Mouse (Mus musculus) c-Kit-negative CD71-positive TER-119-positive erythroid progenitor cells, embryonic 14.5 days (primary cell): Measurements from ENCODE around the gene Pitpnm1.

Experiments
- DNase-seq: peaks from one replicate; pipeline ENCODE4 v3.0.0-alpha.2; 2013; ENCODE audit warnings: low read depth, low spot score

Pitpnm1 gene

DNA sequence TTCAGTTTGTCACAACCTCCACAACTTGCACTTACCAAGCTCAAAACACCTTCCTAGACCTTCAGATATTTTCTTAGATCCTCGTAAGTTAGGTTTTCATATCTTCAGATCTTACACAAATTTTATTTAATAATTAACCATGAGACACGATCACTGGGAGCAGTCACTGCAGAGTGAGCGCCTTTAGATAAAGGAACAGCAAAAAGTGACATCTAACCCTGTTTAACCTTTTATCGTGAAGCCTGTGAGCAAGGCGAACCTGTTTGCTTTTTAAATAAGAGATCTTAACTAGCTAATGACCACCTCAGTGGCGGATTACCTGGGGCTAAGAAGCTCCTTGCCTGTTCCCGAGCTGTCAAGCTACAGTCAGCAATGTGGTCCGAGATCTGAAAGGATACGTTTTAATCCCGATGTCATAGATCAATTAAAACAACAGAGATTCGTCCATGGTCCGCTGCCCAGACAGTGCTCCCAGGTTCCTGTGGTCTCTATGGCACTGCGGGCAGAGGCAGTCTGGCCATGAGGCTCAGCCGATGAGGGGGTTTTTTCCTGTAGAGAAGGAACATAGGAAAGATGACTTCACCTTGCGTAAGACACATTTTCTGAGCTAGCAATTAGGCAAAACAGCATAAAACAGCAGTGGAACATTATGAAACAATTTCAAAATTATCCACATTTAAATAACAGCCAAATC is 30.9 kb upstream of the Pitpnm1 start:
- no peak for DNase-seq

DNA sequence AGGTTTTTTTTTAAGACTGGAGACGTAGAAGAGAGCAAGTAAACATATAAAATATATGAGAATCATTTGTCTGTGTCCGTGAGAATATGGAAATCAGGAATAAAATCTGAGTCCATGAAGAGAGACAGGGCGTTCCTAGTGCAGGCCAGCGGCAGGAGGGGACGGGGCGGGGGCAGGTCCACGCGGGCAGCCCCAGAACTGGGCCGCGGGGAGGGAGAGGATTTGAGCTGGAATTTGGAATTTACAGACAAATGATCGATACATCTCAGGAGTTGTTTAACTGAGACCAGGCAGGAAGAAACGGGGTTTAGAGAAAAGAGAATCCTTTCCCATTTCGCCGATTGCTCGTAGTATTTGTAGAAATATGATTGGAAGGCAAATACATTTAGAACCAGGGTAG is 29.5 kb upstream of the Pitpnm1 start:
- no peak for DNase-seq

DNA sequence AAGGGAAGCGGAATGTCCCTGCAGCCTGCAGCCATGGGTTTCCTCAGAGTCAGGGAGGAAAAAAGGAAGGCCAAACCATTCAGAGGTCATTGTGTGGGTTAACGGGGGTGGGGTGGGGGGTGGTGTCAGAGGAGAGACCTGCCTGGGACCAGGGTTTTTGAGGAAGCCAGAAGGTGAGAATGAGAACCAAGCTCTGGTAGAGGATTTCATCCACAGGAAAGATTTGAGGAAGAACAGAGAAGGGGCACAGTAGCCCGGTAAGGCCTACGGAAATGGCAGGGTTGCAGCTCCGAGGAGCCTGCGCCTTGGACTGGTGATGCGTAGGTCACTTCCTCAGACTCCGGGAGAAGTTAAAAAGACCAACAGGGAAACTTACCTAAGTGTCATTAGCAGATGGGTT is 29.0 kb upstream of the Pitpnm1 start:
- DNase-seq: no peak

DNA sequence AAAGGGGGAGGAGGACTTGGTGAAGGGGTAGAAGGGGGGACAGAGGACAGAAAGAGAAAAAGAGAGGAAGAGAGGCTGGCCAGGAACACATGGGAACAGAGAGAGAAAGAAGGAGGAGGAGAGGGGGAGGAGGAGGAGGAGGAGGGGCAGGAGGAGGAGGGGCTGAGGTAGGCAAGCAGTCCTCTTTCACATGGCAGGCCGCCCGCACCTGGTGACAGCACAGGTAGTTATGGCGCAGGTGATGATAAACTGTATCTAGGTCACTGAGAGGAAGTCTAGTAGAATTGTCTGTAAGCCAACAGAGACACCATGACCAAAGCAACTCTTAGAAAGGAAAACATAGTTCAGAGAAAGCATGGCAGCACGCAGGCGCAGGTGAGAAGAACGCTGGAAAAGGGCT is 28.4 kb upstream of the Pitpnm1 start:
- DNase-seq: no peak

GRCm38 (mm10) chr19:4072706-4073424 is 26.9 kb upstream of the Pitpnm1 start:
- no peak for DNase-seq

DNA sequence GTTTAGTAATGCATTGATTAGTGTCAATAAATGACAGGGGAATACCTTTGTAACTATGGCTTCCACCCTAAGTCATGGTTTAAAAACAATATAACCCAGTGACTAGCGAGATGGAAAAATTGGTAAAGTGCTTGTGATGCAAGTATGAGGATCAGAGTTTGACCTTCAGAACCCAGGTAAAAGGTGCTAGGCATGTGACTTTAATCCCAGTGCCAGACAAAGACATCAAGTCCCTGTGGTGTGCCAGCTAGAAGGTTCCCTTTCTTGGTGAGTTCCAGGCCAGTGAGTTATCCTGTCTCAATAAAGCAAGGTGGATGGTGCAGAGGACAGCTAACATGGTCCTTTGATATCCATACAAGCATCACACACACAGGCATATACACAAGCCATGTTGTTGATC is 24.3 kb upstream of the Pitpnm1 start:
- no peak for DNase-seq

DNA sequence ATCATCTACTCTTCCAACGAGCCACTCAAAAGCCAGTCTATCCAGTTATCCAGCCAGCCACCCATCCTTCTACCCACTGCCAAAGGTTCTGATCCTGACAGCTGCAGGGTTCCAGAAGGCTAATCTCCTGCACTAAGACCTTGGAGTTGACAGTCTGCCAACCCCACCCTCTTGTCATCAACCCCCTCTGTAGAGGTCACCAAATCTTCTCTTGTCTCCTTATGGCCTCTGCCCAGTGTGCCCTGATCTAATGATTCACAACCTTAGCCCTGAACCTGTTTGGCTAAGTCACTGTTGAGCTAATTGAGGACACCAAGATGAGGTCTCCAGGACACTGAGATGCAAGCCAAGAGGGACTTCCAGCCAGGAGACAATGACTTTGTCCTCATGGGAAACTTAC is 20.2 kb upstream of the Pitpnm1 start:
- no peak for DNase-seq

DNA sequence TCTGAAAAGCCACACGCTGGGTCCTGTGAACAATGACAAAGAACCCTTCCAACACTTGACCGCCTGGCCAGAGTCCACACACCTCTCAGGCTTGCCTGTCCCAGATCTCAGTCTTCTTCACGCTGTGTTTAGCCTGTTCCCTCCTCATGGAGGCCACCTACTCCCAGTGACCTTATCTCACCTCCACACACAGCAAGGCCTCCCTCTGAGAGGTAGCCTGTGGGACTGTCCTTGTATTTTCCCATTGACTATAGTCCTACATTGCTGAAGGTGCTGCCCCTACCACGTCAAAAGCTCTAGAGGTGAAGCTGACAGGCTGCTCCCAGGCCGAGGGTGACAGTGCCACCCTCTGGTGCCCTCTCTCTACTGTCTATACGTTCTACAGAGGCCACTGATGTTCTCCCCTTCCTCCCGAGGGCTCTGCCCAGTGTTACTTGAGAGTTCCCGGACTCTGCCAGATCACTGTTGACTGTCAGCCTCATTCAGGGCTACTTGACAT is 19.2 kb upstream of the Pitpnm1 start:
- peak; percentile 47 for DNase-seq

DNA sequence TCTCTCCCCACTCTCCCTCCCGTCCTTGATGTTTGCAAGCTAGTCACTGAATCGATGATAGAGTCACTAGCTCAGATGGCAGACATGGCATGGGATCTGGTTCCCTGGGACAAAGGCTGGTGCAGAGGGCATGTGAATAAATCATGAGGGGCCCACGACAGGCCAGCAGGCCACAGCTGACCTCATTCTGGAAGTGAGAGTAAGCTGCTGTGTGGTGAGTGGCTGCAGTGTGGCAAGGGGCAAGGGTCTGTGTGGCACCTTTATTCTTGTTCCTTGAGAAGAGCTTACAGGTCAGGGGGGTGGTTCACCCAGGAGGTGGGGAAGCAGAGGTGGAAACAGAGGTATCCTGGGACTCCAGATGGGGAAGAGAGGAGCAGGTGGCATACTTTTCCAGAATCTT is 18.4 kb upstream of the Pitpnm1 start, which contains the start of gene Cabp2:
Cabp2 (plus strand) TSS at position 185 of the 400 bp plus-strand sequence.
- no peak for DNase-seq

DNA sequence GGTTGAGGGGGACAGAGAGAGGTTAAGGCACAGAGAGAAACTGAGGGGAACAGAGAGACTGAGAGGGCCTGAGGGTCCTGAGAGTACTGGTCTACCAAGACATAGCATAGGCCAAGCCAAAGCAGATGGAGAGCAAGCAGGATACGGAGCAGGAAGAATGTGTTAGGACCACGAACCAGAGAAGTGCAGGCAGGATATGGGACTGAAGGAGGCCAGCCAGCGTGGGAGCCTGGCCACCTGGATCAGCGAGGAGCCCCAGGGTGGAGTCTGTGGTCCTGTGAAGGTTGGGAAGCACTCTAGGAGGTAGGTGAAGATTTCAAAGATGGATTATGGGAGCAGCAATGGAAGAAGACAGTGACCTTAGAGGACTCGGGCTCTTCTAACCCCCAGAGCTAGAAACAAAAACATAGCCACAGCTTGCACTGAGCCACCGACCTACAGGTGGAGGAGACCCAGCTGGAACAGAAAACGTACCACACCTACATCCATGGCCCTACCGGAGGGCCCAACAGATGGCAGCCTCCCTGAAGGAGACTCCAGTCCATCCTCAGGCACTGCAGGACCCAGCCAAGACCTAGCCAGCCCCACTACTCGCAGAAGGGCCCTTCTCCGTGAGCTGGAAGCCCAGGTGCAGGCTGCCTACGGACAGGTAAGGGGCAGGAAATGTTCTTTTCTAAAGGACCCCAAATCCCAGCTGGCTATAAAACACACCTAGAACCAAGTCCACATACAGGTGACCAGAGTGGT is 17.4 kb upstream of the Pitpnm1 start:
- DNase-seq: no peak

DNA sequence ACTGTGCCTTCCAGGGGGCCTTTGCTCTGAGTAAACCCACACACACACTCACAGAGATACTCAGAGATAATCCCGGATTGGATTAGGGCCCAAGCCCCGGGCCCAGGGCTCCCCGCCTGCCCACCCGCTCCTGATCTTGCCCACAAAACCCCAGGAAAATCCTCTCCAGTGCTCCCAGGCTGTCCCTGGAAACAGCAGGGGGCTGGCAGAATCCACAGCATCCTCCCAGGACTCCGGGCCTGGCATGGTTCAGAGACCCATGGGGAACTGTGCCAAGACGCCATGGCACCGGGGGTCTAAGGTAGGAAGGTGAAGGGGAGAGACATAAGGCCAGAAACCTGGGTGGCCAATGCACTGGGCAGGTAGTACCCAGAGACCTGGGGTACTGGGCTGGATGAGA is 16.5 kb upstream of the Pitpnm1 start:
- DNase-seq: no peak

DNA sequence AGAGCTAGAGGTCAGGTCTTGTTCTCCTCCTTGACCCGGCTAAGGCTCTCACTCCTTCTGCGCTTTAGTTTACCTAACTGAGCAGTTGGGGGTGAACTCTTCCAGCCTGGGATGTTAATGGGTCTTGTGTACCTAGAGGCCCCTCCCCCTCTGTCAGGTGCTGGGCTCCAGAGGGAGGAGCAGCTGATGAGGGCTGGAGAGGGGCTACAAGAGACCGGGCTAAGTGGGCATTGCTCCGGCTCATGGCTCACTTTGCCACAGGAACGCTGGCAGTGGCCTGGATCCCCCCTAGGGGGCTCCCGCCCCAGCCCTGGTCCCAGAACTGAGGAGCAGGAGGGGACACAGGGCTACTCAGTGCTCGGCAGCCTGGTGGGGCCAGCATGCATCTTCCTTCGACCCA is 16.0 kb upstream of the Pitpnm1 start:
- DNase-seq: no peak

DNA sequence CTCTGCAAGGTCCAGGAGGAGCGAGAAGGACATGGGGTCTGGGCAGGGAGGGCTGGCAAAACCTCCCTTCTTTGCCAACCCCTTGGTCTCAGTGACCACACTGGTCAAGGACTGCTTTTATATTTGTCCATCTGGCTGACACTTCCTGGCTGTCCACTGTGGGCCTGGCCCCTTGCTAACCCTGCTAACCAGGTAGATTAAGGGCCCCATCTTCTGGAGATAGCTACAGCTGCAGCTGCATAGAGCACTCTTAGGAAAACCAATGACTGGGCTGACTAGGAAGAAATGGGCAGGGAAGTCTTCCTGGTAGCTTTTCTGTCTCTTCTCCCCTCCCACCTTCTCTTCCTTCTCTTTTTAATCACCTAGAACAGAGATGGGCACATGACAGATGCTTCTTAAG is 14.8 kb upstream of the Pitpnm1 start:
- DNase-seq: no peak

DNA sequence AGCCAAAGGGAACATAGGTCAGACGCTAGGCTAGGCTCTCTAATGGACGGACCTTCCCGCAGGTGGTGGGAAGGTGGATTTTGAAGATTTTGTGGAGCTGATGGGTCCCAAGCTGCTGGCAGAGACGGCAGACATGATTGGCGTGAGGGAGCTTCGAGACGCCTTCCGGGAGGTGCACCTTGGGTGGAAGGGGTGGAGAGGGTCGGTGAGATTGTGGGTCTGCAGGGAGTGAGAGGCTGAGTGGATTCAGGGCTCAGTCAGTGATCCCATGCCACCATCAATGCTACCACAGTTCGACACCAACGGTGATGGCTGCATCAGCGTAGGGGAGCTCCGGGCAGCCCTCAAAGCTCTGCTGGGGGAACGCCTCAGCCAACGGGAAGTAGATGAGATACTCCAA is 13.6 kb upstream of the Pitpnm1 start:
- DNase-seq: no peak

DNA sequence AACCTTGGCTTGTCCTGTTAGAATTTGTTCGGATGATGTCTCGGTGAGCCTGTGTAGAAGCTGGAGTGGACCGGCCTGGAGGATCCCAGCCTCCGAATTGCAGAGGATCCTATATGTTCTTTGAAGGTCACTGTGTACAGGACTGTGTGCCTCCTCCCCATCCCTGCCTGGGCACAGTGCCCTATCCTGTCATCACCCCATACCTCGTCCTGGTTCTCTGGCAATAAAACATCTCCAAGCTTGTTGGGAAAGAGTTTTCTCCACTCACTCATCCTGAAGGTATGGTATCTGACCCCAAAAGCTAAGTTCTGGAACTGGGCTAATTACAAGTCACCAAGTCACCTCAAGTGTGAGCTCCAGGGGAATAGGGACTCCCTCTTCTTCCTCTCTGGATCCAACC is 12.7 kb upstream of the Pitpnm1 start:
- DNase-seq: no peak

DNA sequence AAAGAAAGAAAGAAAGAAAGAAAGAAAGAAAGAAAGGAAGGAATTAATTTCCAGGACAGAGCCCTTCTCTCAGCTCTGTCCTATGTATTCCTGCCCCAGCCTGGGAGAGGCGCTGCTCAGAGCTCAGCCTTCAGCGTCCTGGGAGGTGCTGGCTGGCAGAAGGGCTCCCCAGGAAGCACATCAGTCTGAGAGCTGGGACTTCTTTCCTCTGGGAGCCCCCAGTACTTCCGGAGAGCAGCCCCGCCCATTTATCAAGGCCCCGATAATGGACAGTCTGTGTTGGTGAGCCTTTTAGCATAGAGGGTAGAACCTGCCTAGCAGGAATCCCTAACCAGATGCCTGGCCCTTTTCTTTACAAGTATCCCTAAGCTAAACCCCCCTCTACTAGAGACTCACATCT is 11.7 kb upstream of the Pitpnm1 start:
- DNase-seq: no peak

- DNase-seq: no peak
Observed at GRCm38 (mm10) chr19:4089128-4089527, 10.7 kb upstream of the Pitpnm1 start.

GRCm38 (mm10) chr19:4090446-4090845 is 9.4 kb upstream of the Pitpnm1 start:
- DNase-seq: no peak

DNA sequence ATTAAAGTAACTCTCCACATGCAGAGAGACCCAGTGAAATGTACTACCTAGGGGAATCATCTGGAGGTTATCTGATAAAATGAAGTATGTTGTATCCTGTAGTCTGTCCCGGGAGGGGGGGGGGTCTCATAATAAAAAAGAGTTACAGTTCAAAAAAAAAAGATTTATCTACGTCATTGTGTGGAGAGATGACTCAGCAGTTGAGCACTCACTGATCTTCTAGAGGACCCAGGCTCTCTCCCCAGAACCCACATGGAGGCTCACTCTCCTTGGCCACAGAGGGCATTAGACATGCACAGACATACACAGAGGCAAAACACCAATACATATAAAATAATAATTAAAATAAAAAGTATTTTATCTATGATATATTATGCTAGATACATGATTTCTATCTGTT is 8.4 kb upstream of the Pitpnm1 start:
- DNase-seq: no peak

DNA sequence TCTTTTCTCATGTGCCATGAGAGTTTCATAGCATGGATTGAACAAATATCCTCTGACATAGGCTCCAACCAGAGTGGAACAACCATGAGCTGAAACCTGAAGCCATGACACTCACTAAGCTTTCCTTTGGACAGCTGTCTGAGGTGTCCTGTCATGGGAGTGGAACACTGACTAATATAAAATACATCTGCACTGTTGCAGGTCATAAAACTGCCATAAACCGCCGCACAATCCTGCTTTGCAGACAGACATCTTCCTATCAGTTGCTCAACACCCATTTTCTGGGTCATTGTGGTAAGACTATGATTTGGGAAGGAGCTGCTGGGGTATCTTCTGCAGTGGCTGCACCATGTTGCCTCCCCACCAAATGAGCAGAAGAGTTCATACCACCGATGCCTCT is 7.0 kb upstream of the Pitpnm1 start:
- no peak for DNase-seq

DNA sequence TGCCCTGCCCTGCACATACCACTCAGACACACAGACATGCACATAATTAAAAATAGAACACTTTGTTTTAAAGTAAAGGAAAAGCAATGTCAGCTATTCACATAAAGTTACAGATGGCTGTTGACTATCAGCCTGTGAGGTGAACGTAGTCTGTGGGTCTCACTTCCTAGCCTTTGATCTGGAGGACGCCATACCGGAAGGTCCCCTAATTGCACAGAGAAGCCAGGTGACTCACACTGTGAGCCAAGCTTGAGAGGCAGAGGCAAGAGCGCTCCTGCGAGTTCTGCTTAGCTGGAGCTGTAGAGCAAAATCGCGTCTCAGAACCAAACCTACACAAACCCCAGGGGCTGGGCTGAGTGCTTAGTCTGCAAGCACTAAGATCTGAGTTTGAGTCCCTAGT is 6.0 kb upstream of the Pitpnm1 start:
- DNase-seq: no peak

- DNase-seq: no peak
Observed at GRCm38 (mm10) chr19:4094348-4094747, 5.5 kb upstream of the Pitpnm1 start.
